ENCODE assay signal across 25 mouse cellular contexts in the genomic region with DNA sequence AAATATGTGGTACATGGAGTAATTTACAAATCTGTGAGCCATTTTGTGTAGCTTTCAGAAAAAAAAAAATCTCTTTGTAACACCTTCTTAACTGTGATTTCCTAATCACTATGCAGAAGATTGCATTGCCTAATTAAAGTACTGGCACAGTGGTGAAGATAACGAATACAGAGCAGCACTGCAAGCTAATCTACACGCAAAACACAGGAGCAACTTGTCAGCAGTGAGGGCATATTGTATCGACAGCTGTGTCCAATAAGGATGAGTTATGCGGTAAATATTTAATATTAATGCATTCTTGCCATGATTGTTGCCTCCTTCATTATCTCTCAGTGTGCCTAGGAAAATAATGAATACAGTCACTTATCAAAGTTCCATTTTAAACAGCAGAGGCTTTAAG.
A peak's percentile ranks its signal among the peaks of the same experiment; 100 is the strongest.
DNase-seq lines count a peak whose midpoint lies in the region; ATAC-seq lines count a peak whose summit lies in the region.
"Had no signal": no experiment of that assay in that cellular context is flagged by ENCODE, and none has a peak within 500 bp of the region (broad histone marks: within the 10 kb centered on the region; RNA-seq: fewer than 3 reads in every experiment).

No protein-coding gene starts in this region.

- H3K4me3 ChIP-seq in forebrain, embryonic 11.5 days (ENCODE audit: low read depth, low read length) = no peak overlapping the region
- no peak overlapping the region for H3K4me3 ChIP-seq in forebrain, embryonic 10.5 days
- no peak overlapping the region for H3K4me3 ChIP-seq in midbrain, embryonic 12.5 days
- H3K4me3 ChIP-seq in midbrain, embryonic 10.5 days = no peak overlapping the region
- H3K4me3 ChIP-seq in forebrain, embryonic 14.5 days (ENCODE audit: low read depth, low read length) = no peak overlapping the region
- H3K4me3 ChIP-seq in midbrain, embryonic 14.5 days (replicated peaks; ENCODE audit: low read depth, low read length) = no peak overlapping the region
- H3K4me3 ChIP-seq: embryonic facial prominence, embryonic 12.5 days; kidney, embryonic 15.5 days had no signal

- WGBS in forebrain, embryonic 11.5 days = 72% methylated on average over 4 of the region's 4 CpGs
- WGBS in forebrain, embryonic 10.5 days = 84% methylated on average over 4 of the region's 4 CpGs
- 65% methylated on average over 4 of the region's 4 CpGs for WGBS in midbrain, embryonic 12.5 days
- WGBS in midbrain, embryonic 10.5 days = 88% methylated on average over 4 of the region's 4 CpGs
- 24% methylated on average over 4 of the region's 4 CpGs for WGBS in forebrain, embryonic 14.5 days
- WGBS in midbrain, embryonic 14.5 days = 30% methylated on average over 4 of the region's 4 CpGs

- no peak overlapping the region for H3K4me2 ChIP-seq in forebrain, embryonic 11.5 days (ENCODE audit: low read depth, low read length, severe bottlenecking)
- H3K4me2 ChIP-seq in midbrain, embryonic 12.5 days (replicated peaks) = no peak overlapping the region
- H3K4me2 ChIP-seq in forebrain, embryonic 14.5 days (ENCODE audit: low read length) = no peak overlapping the region
- H3K4me2 ChIP-seq in midbrain, embryonic 14.5 days (ENCODE audit: low read length) = no peak overlapping the region
- H3K4me2 ChIP-seq: embryonic facial prominence, embryonic 12.5 days; kidney, embryonic 15.5 days had no signal

- H3K9me3 ChIP-seq in forebrain, embryonic 11.5 days (ENCODE audit: control insufficient read depth, low read length) = no peaks in the 10 kb centered on the region
- no peaks in the 10 kb centered on the region for H3K9me3 ChIP-seq in forebrain, embryonic 10.5 days
- H3K9me3 ChIP-seq in midbrain, embryonic 12.5 days = no peaks in the 10 kb centered on the region
- no peaks in the 10 kb centered on the region for H3K9me3 ChIP-seq in midbrain, embryonic 10.5 days (replicated peaks)
- no peaks in the 10 kb centered on the region for H3K9me3 ChIP-seq in forebrain, embryonic 14.5 days (replicated peaks; ENCODE audit: control insufficient read depth, low read length)
- H3K9me3 ChIP-seq in midbrain, embryonic 14.5 days (ENCODE audit: control insufficient read depth, low read length) = no peaks in the 10 kb centered on the region
- H3K9me3 ChIP-seq: embryonic facial prominence, embryonic 12.5 days; kidney, embryonic 15.5 days had no signal

- intact Hi-C loops in heart, postnatal 10 days (cut with DNase I) = no loop called here

- H3K36me3 ChIP-seq in forebrain, embryonic 11.5 days (ENCODE audit: control insufficient read depth, insufficient read depth, low read length) = no peaks in the 10 kb centered on the region
- no peaks in the 10 kb centered on the region for H3K36me3 ChIP-seq in forebrain, embryonic 10.5 days (replicated peaks)
- H3K36me3 ChIP-seq in midbrain, embryonic 12.5 days = no peaks in the 10 kb centered on the region
- H3K36me3 ChIP-seq in midbrain, embryonic 10.5 days = no peaks in the 10 kb centered on the region
- no peaks in the 10 kb centered on the region for H3K36me3 ChIP-seq in forebrain, embryonic 14.5 days (ENCODE audit: control insufficient read depth, insufficient read depth, low read length)
- no peaks in the 10 kb centered on the region for H3K36me3 ChIP-seq in midbrain, embryonic 14.5 days (ENCODE audit: control insufficient read depth, insufficient read depth, low read length)
- H3K36me3 ChIP-seq: embryonic facial prominence, embryonic 12.5 days; kidney, embryonic 15.5 days had no signal

- H3K4me1 ChIP-seq in forebrain, embryonic 11.5 days (replicated peaks; ENCODE audit: control insufficient read depth, insufficient read depth, low read length) = no peaks in the 10 kb centered on the region
- H3K4me1 ChIP-seq in forebrain, embryonic 10.5 days = no peaks in the 10 kb centered on the region
- no peaks in the 10 kb centered on the region for H3K4me1 ChIP-seq in midbrain, embryonic 12.5 days
- H3K4me1 ChIP-seq in midbrain, embryonic 10.5 days = no peaks in the 10 kb centered on the region
- 0 out of 2 replicates have a peak, but pooled peaks cover 2% of the 10 kb centered on the region for H3K4me1 ChIP-seq in forebrain, embryonic 14.5 days (ENCODE audit: control insufficient read depth, insufficient read depth, low read length)
- no peaks in the 10 kb centered on the region for H3K4me1 ChIP-seq in midbrain, embryonic 14.5 days (ENCODE audit: control insufficient read depth, insufficient read depth, low read length)
- H3K4me1 ChIP-seq: embryonic facial prominence, embryonic 12.5 days; kidney, embryonic 15.5 days had no signal

- no peak overlapping the region for H3K9ac ChIP-seq in forebrain, embryonic 11.5 days (ENCODE audit: low read length)
- H3K9ac ChIP-seq in midbrain, embryonic 12.5 days (replicated peaks) = no peak overlapping the region
- H3K9ac ChIP-seq in forebrain, embryonic 14.5 days (ENCODE audit: low read length) = no peak overlapping the region
- H3K9ac ChIP-seq in midbrain, embryonic 14.5 days (replicated peaks; ENCODE audit: low read length) = no peak overlapping the region
- H3K9ac ChIP-seq: embryonic facial prominence, embryonic 12.5 days; kidney, embryonic 15.5 days; liver, embryonic 14.5 days had no signal

- no peak for DNase-seq in forebrain, embryonic 11.5 days (ENCODE audit: low spot score)
- DNase-seq in forebrain, embryonic 10.5 days (ENCODE audit: extremely low spot score, low spot score) = no peak
- no peak for DNase-seq in midbrain, embryonic 10.5 days (ENCODE audit: low spot score)
- peak; percentile 75 for DNase-seq in forebrain, embryonic 14.5 days (ENCODE audit: low spot score)
- DNase-seq in midbrain, embryonic 14.5 days = peak; percentile 23
- DNase-seq in cerebellum, adult 11-12 months = no peak
- DNase-seq in heart, postnatal 10 days = no peak
- DNase-seq: adrenal gland, adult 8-10 months; cerebellum, adult 9-10 months; cerebellum, postnatal 36 days; embryo, embryonic 11 days; gastrocnemius, postnatal 10 days; kidney, postnatal 25 days; liver; lung, adult 2 months; lung, postnatal 10 days; right cerebral cortex, adult 18-20 months; spleen, adult 18-20 months; thymus, postnatal 14 days had no signal

- ATAC-seq in forebrain, embryonic 11.5 days (replicated peaks; ENCODE audit: low FRiP score) = peak; percentile 67; the same call in 1 of the 2 replicates
- ATAC-seq in midbrain, embryonic 12.5 days (ENCODE audit: low FRiP score, low read depth) = peak; percentile 63; the same call in 1 of the 2 replicates
- peak; percentile 89 for ATAC-seq in forebrain, embryonic 14.5 days
- ATAC-seq in midbrain, embryonic 14.5 days (ENCODE audit: low FRiP score, low TSS enrichment) = peak; percentile 55; the same call in 1 of the 2 replicates
- ATAC-seq: intestine, postnatal 0 days had no signal

- H3K27ac ChIP-seq in forebrain, embryonic 11.5 days (ENCODE audit: low read depth, low read length) = no peak overlapping the region
- H3K27ac ChIP-seq in forebrain, embryonic 10.5 days = no peak overlapping the region
- no peak overlapping the region for H3K27ac ChIP-seq in midbrain, embryonic 12.5 days (replicated peaks)
- no peak overlapping the region for H3K27ac ChIP-seq in midbrain, embryonic 10.5 days (replicated peaks)
- no peak overlapping the region for H3K27ac ChIP-seq in forebrain, embryonic 14.5 days (ENCODE audit: low read depth, low read length)
- no peak overlapping the region for H3K27ac ChIP-seq in midbrain, embryonic 14.5 days (replicated peaks; ENCODE audit: low read depth, low read length)
- H3K27ac ChIP-seq: embryonic facial prominence, embryonic 12.5 days; kidney, embryonic 15.5 days; liver, embryonic 14.5 days had no signal

- H3K27me3 ChIP-seq in forebrain, embryonic 11.5 days (ENCODE audit: control insufficient read depth, insufficient read depth, low read length) = no peaks in the 10 kb centered on the region
- no peaks in the 10 kb centered on the region for H3K27me3 ChIP-seq in forebrain, embryonic 10.5 days (ENCODE audit: poor library complexity, severe bottlenecking)
- H3K27me3 ChIP-seq in midbrain, embryonic 12.5 days = no peaks in the 10 kb centered on the region
- no peaks in the 10 kb centered on the region for H3K27me3 ChIP-seq in midbrain, embryonic 10.5 days (ENCODE audit: low read depth, poor library complexity, severe bottlenecking)
- no peaks in the 10 kb centered on the region for H3K27me3 ChIP-seq in forebrain, embryonic 14.5 days (replicated peaks; ENCODE audit: control insufficient read depth, insufficient read depth, low read length)
- H3K27me3 ChIP-seq in midbrain, embryonic 14.5 days (ENCODE audit: control insufficient read depth, insufficient read depth, low read length) = no peaks in the 10 kb centered on the region
- H3K27me3 ChIP-seq: CH12.LX; embryonic facial prominence, embryonic 12.5 days; kidney, embryonic 15.5 days had no signal

Comparison
In these comparisons a context has a peak if more than half of its experiments do, and no peak if none do; other contexts are left out.
1. DNase-seq: peak in forebrain, embryonic 14.5 days (single experiment) and midbrain, embryonic 14.5 days (single experiment); none in forebrain, embryonic 11.5 days (single experiment), forebrain, embryonic 10.5 days (single experiment), midbrain, embryonic 10.5 days (single experiment), cerebellum, adult 11-12 months (single experiment) and heart, postnatal 10 days (0 of 2).
2. Peak in every context shown above with its lines, with median percentiles within 50 percentile points of each other: ATAC-seq.